Mouse (Mus musculus) right cerebral cortex, postnatal 10 days (tissue): ENCODE measurements around the gene Dscaml1.
A peak's percentile ranks its signal among the peaks of the same experiment; 100 is the strongest.

Source experiments
- DNase-seq, 2 experiments: peaks; one replicate each; pipeline ENCODE4 v3.0.0; 2021; ENCODE audit warnings: low spot score in 2 of 2

Dscaml1 gene

GRCm38 (mm10) chr9:45426456-45426855 is at the start of gene Dscaml1:
TSS of gene Dscaml1 (plus strand) at chr9:45426628.
- no peak for DNase-seq

GRCm38 (mm10) chr9:45376883-45377282 is 49.5 kb upstream of the Dscaml1 start:
- no peak for DNase-seq

- DNase-seq: peak; percentile 43 to 52
Observed at GRCm38 (mm10) chr9:45380411-45381251, 45.8 kb upstream of the Dscaml1 start.

- DNase-seq: peak; percentile 70 to 78
Observed at GRCm38 (mm10) chr9:45382336-45382735, 44.1 kb upstream of the Dscaml1 start.

GRCm38 (mm10) chr9:45382834-45383233 is 43.6 kb upstream of the Dscaml1 start:
- DNase-seq: no peak

- no peak for DNase-seq
Observed at GRCm38 (mm10) chr9:45383883-45384282, 42.5 kb upstream of the Dscaml1 start.

GRCm38 (mm10) chr9:45386698-45387097 is 39.7 kb upstream of the Dscaml1 start:
- no peak for DNase-seq

GRCm38 (mm10) chr9:45388385-45388994 is 37.9 kb upstream of the Dscaml1 start:
- DNase-seq: peak; percentile 85 to 87

GRCm38 (mm10) chr9:45389596-45389995 is 36.8 kb upstream of the Dscaml1 start:
- DNase-seq: no peak

- no peak for DNase-seq
Observed at GRCm38 (mm10) chr9:45391299-45391698, 35.1 kb upstream of the Dscaml1 start.

- DNase-seq: no peak
Observed at GRCm38 (mm10) chr9:45395218-45395617, 31.2 kb upstream of the Dscaml1 start.

- no peak for DNase-seq
Observed at GRCm38 (mm10) chr9:45395796-45396195, 30.6 kb upstream of the Dscaml1 start.

- DNase-seq: no peak
Observed at GRCm38 (mm10) chr9:45398336-45398735, 28.1 kb upstream of the Dscaml1 start.

GRCm38 (mm10) chr9:45399434-45399833 is 27.0 kb upstream of the Dscaml1 start, which contains the start of gene Fxyd2:
TSS of gene Fxyd2 (plus strand) at chr9:45399669.
- no peak for DNase-seq

GRCm38 (mm10) chr9:45401851-45402250 is 24.6 kb upstream of the Dscaml1 start:
- DNase-seq: no peak

- DNase-seq: no peak
Observed at GRCm38 (mm10) chr9:45402957-45403356, 23.5 kb upstream of the Dscaml1 start.

- DNase-seq: no peak
Observed at GRCm38 (mm10) chr9:45405694-45406093, 20.7 kb upstream of the Dscaml1 start.

GRCm38 (mm10) chr9:45406808-45407207 is 19.6 kb upstream of the Dscaml1 start:
- no peak for DNase-seq

GRCm38 (mm10) chr9:45407706-45408675 is 18.4 kb upstream of the Dscaml1 start:
- peak; percentile 81 to 89 for DNase-seq

- no peak for DNase-seq
Observed at GRCm38 (mm10) chr9:45410193-45410592, 16.2 kb upstream of the Dscaml1 start.

GRCm38 (mm10) chr9:45410614-45411013 is 15.8 kb upstream of the Dscaml1 start:
- DNase-seq: peak; percentile 62 to 65

- DNase-seq: no peak
Observed at GRCm38 (mm10) chr9:45411111-45411510, 15.3 kb upstream of the Dscaml1 start.
